Mouse (Mus musculus): ENCODE measurements around the gene Arl15.

- no peak for TF ChIP-seq CTCF (IDR thresholded peaks at IDR 0.05; ENCODE audit: extremely low read depth, insufficient read depth, insufficient read length, insufficient replicate concordance)
- TF ChIP-seq POLR2A (IDR thresholded peaks at IDR 0.05; ENCODE audit: low read depth, low read length), result no peak
Measured at GRCm38 (mm10) chr13:113824027-113824426, 29.7 kb downstream of the Arl15 start.
